Mouse (Mus musculus) ES-E14 (cell line): ENCODE measurements around the gene Wbp1l. TPM values are rescaled to one million over a fixed set of nuclear protein-coding genes. Genes with fewer than 3 reads are reported as not detected.

Experiments
- DNase-seq: peaks from one replicate; pipeline ENCODE4 v3.0.0-alpha.2; 2013; ENCODE audit warnings: low read depth, low spot score
- H3K27ac ChIP-seq: 2 replicates; pipeline ENCODE4 v1.5.1; 2012; ENCODE audit warnings: low read depth, mild to moderate bottlenecking, low read length, moderate library complexity, mixed read lengths; ENCODE audit not compliant: poor library complexity, insufficient read depth, severe bottlenecking
- H3K36me3 ChIP-seq: 2 replicates; pipeline ENCODE4 v1.6.1; 2012; ENCODE audit warnings: mild to moderate bottlenecking, low read length, moderate library complexity, mixed read lengths; ENCODE audit not compliant: control insufficient read depth, poor library complexity, insufficient read depth, severe bottlenecking
- H3K4me1 ChIP-seq, 2 experiments: fragments of 150-350 bp in 1 of 2; sonication (generic) in 1 of 2; 2 replicates each; pipeline ENCODE4 v1.6.1; 2012; ENCODE audit warnings: low read length in 2 of 2, mild to moderate bottlenecking in 1 of 2, mixed read lengths in 1 of 2; ENCODE audit not compliant: control insufficient read depth in 2 of 2, insufficient read depth in 2 of 2, poor library complexity in 1 of 2
- H3K4me3 ChIP-seq, 2 experiments: fragments of 150-350 bp in 1 of 2; sonication (generic) in 1 of 2; 2 replicates each; pipeline ENCODE4 v1.5.1; 2012; ENCODE audit warnings: low read length in 2 of 2, low read depth in 1 of 2, mild to moderate bottlenecking in 1 of 2, mixed read lengths in 1 of 2; ENCODE audit not compliant: insufficient read depth in 1 of 2, poor library complexity in 1 of 2, severe bottlenecking in 1 of 2
- H3K9ac ChIP-seq: 2 replicates; pipeline ENCODE4 v1.6.1; 2012; ENCODE audit warnings: low read depth, mild to moderate bottlenecking, low read length, mixed read lengths; ENCODE audit not compliant: poor library complexity, insufficient read depth, severe bottlenecking
- H3K9me3 ChIP-seq: fragments of 150-350 bp; sonication (generic); 2 replicates; pipeline ENCODE4 v1.6.1; 2012; ENCODE audit warnings: low read depth, mild to moderate bottlenecking, low read length; ENCODE audit not compliant: control insufficient read depth, insufficient read depth
- CHD2 ChIP-seq: IDR thresholded peaks from 2 replicates; pipeline ENCODE4 v1.6.1; 2014; ENCODE audit warnings: mild to moderate bottlenecking, low read depth, low read length, inconsistent platforms
- HCFC1 ChIP-seq: IDR thresholded peaks from 2 replicates; pipeline ENCODE4 v1.6.1; 2012; ENCODE audit warnings: low read length, inconsistent platforms, borderline replicate concordance; ENCODE audit not compliant: insufficient read depth
- MAFK ChIP-seq: IDR thresholded peaks from 2 replicates; pipeline ENCODE4 v1.6.1; 2014; ENCODE audit warnings: mild to moderate bottlenecking, low read depth, low read length, inconsistent platforms; ENCODE audit not compliant: insufficient read depth
- ZC3H11A ChIP-seq: IDR thresholded peaks from 2 replicates; pipeline ENCODE4 v1.6.1; 2012; ENCODE audit warnings: low read depth, mild to moderate bottlenecking, inconsistent platforms, low read length, borderline replicate concordance
- ZNF384 ChIP-seq: IDR thresholded peaks from 2 replicates; pipeline ENCODE4 v1.6.1; 2012; ENCODE audit warnings: low read depth, low read length, inconsistent platforms
- in situ Hi-C, 2 experiments: fragments of 600-800 bp; cut with MboI; formaldehyde crosslinking; loops; one replicate each; pipeline ENCODE4 v1.15.1; 2025; ENCODE audit warnings: low sequenced_read_pairs in 2 of 2, inconsistent platforms in 1 of 2; ENCODE audit not compliant: unreplicated experiment in 2 of 2
- total RNA-seq: library from RNA; depleted of rRNA; stranded (reverse); fragments of 300-350 nt; gene quantifications from 2 replicates; pipeline ENCODE4 v1.2.3, GENCODE M21; 2012

Wbp1l gene
- total RNA-seq, 1 experiment = 40.2 TPM

DNA sequence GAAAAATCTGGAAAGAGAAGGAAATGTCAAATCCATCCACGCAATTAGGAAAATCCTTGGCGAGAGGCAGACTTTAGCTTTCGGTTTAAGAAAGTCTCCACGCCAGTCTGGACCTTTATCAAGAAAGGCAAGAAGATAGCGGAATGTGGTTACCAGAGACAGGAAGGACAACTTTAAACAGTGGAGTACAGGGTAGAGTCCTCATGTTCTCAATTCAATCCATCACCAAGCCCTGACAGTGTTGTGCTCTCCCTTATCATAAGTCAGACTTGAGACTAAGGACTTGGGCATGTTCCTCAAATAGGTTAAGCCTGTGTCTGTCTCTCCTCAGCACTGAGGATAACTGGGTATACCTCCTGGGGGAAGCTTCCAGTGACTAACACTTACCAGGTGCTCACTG is 70.9 kb downstream of the Wbp1l start:
- Histone ChIP-seq H3K4me1 (no peaks in the 10 kb centered on the region), H3K9ac (no peak overlapping the region), H3K4me3 (no peak overlapping the region), H3K27ac (no peak overlapping the region), H3K9me3 (no peaks in the 10 kb centered on the region), H3K36me3 (no peaks in the 10 kb centered on the region)
- DNase-seq = no peak
- in situ Hi-C loops = loop anchor here (10.0 kb wide), 1 partner anchor 205 kb away; no protein-coding TSS in a partner anchor
- TF ChIP-seq MAFK (no peak), ZNF384 (no peak), ZC3H11A (no peak), HCFC1 (no peak), CHD2 (no peak)

DNA sequence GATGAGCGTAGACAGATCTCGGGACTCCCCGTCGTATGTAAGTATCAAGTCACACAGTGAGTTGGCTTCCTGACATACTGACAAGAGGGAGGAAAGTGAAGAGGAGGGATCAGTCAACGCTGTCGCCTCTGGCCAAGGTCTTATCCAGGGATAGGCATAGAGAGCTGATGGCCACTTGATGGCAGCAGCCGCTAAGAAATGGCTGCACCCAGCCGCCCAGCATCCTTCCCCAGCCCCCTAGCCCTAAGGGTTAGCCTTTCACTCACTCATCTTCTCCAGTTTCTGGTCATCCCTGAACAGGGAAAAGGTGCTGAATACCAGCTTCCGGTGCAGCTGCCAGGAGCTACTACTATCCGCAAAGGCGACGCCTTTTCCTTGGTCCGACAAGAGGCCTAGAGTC is 71.8 kb downstream of the Wbp1l start:
- no peak overlapping the region for H3K4me3 ChIP-seq
- no peaks in the 10 kb centered on the region for H3K36me3 ChIP-seq
- peak; percentile 36 for DNase-seq
- in situ Hi-C loops = no loop called here
- no peaks in the 10 kb centered on the region for H3K9me3 ChIP-seq
- H3K9ac ChIP-seq = no peak overlapping the region
- TF ChIP-seq ZC3H11A (peak; percentile 92; the same call in 1 of the 2 replicates), HCFC1 (no peak)
- H3K4me1 ChIP-seq = no peaks in the 10 kb centered on the region
- H3K27ac ChIP-seq = no peak overlapping the region

DNA sequence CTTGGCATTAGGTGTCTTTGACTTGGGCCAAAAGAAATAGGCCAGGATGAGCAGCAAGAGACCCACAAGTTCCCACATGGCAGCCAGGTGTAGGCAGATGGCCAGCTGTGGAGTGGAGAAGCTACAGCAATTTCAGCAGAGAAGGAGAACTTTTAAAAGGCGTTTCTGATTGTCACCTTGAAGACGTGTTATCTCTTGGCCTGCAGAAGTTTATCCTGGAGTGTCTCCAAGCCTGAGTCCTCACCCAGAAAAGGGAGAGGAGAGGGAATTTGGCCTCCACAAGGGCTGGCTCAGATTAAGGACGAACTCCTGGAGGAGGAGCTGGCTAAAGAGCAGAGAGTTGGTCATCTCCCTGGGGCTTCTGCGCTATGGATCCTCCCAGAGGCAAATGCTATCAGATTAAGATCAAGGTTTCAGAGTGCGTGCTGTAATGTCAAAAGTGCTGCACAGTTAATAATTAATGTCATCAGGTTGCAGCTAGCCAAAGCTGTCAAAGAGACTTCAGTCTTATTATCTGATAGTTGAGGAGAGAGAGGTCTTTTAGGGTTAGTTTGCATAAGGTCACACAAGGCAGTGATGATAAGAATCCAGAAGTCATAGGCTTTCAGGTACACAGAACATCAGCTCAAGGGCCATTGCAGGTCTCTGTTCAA is 74.0 kb downstream of the Wbp1l start, which contains the start of gene Cyp17a1:
Gene Cyp17a1 (minus strand): TSS at position 407 of the 653 bp plus-strand sequence.
- Histone ChIP-seq H3K4me3 (no peak within 1 kb of the TSS), H3K36me3 (no peaks in the 10 kb centered on the region), H3K9me3 (no peaks in the 10 kb centered on the region), H3K4me1 (no peaks in the 10 kb centered on the region), H3K9ac (no peak within 1 kb of the TSS), H3K27ac (no peak within 1 kb of the TSS)
- TF ChIP-seq CHD2 (no peak), ZC3H11A (no peak), ZNF384 (no peak), HCFC1 (no peak), MAFK (no peak)
- in situ Hi-C loops = no loop called here
- DNase-seq = no peak

DNA sequence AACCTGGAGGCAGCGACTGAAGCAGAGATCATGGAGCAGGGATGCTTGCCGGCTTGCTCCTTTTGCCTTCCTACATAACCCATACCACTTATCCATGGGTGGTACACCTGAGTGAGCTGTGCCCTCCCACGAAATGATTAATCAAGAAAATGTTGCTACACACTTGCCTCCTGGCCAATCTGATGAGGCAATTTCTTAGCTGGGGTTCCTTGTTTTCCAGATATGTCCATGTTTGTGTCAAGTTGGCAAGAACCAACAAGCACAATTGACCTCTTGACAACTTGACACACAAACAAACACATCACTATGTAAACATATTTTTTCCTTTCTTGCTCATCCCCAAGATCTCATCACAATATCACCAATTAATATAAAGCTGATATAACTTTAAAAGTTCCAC is 76.8 kb downstream of the Wbp1l start:
- no peak for DNase-seq
- H3K36me3 ChIP-seq = no peaks in the 10 kb centered on the region
- no peak for TF ChIP-seq ZC3H11A
- TF ChIP-seq ZNF384 = no peak
- no peak for TF ChIP-seq CHD2
- TF ChIP-seq MAFK = no peak
- TF ChIP-seq HCFC1 = no peak
- H3K4me1 ChIP-seq = no peaks in the 10 kb centered on the region
- no peak overlapping the region for H3K9ac ChIP-seq
- in situ Hi-C loops = loop anchor here in 1 of 2 experiments (5.0 kb wide), 1 partner anchor 57 kb away; no protein-coding TSS in a partner anchor
- no peaks in the 10 kb centered on the region for H3K9me3 ChIP-seq
- no peak overlapping the region for H3K27ac ChIP-seq
- no peak overlapping the region for H3K4me3 ChIP-seq
